Mouse (Mus musculus): ENCODE results near the gene Ankrd37.

The Ankrd37 gene

DNA sequence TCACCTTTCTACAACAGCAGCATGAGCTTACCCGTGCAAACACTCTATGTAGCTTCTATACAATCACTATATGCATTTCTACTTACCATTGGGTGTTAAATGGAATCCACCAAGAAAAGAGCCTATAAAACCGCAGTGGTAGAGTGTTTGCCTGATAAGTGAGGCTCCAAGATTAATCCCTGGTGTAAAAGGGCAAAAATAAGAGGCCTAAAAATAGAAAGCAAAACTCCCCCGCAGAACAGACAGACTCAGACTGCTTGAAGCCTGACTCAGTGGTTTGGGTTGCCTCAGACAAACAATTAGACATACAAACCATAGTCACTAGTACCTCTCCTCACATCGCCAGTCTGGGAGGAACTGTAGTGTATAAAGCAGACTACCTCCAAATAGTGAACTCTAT is at the start of gene Ankrd37:
TSS of gene Ankrd37 (minus strand) at position 112 of the 400 bp plus-strand sequence.
- no peak for DNase-seq (ENCODE audit: low spot score in 2 of 2)

DNA sequence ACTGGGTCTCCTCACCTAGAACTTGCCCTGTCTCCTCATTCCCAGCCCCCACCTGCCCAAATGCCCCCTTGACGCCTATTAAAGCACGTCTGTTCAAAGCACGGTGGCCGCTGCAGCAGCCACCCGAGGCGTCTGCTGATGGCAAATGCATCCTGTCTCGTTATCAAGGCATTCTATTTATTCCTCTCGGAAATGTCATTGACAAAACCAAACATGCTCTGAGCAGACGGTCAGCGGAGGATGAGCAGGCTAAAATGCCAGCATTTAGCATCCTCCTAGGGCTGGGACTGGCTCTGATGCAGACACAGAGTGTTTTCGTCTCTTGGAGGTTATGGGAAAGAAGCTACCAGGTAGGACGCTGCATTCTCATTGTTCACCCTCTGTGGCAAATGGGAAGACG is 34.8 kb upstream of the Ankrd37 start:
- DNase-seq (ENCODE audit: low spot score in 2 of 2): peak in 1 of 2 experiments; percentile 34

DNA sequence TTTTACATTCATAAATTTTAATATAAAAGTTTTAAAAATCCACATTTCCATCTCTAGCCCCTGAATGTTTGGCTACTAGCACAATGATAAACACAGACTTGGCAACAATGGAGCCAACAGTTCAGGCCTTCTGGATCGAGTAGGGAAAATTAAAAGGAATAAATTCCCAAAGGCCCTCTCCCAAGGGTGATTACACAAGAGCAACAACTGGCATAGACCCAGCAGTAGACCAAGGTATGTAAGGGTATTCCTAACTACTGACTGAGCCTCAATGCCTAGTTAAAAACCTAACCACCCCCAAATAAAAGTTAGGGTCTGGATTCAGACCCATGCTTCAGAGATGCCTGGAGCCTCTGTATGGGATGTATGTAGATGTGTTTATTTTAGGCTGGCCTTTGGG is 34.2 kb upstream of the Ankrd37 start:
- DNase-seq (ENCODE audit: low spot score in 2 of 2): no peak

DNA sequence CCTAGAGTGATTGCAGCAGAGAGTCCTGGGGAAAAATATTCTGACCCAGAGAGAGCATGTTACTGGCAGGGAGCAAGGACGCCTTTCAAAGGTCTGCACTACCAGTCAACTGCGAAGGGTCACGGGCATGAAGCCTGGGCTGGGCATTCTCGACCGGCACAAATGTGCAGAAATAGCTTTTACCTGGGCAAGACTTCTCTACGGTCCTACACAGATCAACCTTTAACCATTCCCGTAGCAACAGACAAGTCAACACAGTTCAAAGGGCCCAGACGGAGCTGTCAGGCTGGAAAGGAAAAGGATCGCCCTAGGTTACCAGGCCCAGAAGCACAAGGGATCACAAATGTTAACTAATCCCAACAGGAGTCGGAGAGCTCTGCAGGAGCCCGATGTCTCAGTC is 30.7 kb upstream of the Ankrd37 start:
- DNase-seq (ENCODE audit: low spot score in 2 of 2): no peak

DNA sequence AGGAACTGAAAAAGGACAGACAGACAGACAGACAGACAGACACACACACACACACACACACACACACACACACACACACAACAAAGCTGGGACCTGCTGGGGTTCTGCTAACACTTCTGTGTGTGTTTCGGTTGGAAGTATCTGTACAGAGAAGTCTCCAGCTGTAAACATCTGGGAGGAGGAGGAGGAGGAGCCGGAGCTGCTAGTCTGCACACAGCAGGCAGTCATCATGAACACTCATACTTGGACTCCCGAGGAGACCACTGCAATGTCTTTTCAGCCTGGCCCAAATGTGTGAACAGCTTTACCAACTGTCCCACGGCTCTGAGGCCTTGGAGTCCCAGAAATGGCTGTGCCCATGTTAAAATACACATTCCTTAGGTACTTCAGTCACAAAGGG is 18.9 kb upstream of the Ankrd37 start:
- DNase-seq (ENCODE audit: low spot score in 2 of 2): no peak

DNA sequence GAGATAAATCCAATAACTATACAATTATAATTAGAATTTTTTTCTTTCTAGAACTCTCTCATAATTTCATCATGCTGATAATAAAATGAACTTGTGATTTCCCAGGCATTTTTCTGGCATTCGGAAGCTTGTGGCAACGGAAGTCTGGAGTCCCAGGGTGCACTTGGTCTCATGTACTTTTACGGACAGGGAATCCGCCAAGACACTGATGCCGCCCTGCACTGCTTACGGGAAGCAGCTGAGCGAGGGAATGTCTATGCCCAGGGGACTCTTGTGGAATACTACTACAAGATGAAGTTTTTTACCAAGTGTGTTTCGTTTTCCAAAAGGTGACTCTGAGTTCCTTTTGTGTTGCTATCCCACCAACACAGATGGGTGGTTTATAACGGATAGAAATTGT is 17.3 kb upstream of the Ankrd37 start:
- no peak for DNase-seq (ENCODE audit: low spot score in 2 of 2)

DNA sequence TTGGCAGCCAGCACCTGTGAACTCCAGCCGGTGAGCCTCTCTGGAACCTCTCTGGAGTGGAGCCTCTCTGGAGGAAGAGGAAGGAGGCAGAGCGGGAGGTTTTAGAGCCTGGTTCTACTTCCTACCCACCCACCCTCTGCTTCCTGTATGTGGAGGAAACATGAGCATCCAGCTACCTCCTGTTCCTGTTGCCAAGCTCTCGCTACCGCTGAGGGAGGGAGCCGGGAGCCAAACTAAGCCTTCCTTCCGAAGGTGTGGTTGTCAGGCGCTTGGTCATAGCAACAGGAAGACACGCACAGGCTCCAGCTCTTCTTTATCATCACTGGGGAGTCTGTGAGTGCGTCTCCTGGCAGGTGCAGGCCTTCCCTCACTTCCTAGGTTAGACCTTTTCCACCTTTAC is 16.7 kb upstream of the Ankrd37 start:
- DNase-seq (ENCODE audit: low spot score in 2 of 2): no peak

DNA sequence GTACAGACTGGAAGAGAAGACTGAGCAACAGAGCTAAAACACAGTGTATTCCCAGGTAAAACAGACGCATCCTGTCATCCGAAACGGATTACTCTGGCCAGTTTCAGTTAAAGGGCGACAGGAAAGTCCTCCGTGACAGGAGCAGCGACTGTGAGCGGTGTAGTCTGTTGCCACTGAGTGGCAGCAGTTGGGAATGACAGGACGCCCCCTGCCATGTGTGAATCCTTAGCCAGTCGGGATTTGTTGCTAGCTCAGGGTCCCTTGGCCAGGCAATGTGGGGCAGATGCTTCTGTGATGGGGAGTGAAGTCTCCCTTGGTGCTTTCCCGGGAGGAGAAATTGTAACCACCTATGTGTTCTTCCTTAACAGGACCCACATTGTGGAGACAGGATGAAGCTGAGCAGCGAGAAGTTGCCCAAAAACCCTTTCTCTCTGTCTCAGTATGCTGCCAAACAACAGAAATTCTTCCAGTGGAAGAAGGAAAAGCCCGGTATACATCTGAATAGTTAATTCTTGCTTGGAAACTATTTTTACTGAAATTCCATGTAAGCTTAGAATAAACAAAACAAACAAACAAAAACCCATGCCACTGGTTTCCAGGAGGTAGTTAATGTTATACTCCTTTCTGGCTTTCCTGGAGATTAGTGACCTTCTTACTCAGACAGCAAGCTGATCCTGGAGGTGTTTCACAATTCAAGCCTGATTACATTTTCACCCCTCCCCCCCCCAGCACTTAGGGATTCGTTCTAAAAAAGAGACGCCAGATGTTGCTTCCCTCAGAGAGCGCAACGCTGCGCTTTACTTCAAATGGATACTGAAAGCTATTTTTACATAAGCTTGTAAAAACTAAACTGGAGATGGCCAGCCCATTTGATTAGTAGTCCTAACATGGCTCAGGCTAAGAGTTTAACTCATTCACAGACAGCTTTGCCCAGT is 5.5 kb upstream of the Ankrd37 start:
- no peak for DNase-seq (ENCODE audit: low spot score in 2 of 2)

DNA sequence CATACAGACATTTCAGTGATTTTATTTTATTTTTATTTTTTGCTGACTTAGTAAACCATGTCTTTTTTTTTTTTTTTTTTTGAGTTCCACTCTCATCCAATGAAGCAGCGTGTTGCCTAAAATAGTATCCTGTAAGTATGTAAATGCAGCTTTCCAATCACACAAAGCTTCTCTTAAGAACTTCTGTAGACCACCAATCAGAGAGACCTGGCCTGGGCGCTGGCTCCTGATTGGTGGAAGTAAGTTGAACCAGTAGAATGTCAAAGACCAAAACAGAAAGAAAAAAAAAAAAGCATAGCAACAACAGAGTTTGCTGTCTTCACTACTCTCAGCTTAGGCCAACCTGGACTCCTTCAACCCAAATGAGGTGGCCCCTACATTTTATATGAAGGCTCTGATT is 4.8 kb upstream of the Ankrd37 start:
- no peak for DNase-seq (ENCODE audit: low spot score in 2 of 2)

DNA sequence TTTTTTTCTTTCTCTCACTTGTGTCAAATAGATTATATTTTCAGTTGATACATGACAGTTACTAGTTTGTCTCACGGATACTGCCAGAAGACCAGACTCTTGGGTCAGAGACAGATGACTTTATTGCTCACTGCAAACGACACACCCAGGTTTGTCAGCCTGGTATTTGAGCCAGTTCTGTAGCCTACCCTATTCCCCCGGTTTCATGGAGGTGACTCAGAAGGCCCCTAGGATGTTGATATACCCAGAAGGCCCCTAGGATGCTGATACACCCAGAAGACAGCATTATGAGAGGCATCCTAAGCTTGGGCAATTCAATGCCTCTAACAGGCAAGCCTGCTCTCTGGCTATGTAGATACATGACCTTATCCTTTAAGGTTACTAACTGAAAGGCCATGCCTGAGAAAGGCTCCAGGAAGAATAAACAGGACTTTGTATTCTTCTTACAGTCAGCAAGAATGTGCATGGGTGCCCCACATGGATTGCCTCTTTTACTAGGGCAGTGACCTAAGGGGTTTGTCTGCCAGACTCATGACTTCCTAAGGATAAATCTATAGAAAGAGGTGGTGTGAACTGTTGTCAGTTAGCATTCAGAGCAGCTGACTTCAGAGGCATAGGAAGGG is 1.7 kb upstream of the Ankrd37 start:
- no peak for DNase-seq (ENCODE audit: low spot score in 2 of 2)

DNA sequence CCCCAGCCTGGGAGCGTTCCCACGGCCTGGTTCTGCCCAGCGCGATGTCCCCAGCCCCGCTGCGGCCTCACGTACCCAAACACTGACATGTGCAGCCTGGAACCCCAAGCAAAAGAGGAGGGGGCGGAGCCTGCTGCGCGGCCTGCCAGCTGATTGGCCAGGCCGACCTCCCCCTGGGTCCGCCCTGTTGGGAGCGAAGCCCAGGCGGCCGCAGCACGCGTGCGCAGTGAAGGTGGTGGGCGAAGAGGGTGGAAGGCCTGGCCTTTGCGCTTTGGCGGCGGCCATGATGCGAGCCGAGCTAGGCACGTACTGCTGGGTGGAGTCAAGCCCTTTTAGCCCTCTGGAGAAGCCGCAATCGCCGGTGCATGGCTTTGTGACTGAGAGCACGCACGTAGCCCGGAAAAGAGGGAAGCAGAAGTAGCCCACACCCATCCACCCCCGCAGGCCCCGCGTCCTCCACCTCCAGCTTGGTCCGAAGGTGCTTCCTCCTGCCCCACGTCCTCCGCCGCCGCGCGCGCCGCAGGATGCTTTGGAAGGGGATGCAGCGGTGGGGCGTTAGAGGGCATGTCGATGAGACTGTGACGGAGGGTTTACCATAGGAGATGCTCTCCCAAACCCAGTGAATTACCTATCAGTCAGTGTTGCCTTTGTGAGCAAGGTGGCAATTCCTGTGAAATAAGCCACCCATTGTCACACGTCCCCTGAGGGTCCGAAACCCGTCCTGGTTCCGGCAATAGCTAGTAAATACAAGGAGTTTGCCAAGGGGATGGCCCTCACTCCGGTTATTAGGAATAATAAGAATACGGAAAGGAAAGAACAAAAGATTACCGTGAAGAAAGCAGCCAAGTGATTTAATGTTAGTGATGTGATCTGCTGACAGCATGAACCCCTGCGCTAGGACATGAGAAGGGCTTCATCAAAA is 5.5 kb downstream of the Ankrd37 start:
- DNase-seq (ENCODE audit: low spot score in 2 of 2): peak; percentile 95 to 98

DNA sequence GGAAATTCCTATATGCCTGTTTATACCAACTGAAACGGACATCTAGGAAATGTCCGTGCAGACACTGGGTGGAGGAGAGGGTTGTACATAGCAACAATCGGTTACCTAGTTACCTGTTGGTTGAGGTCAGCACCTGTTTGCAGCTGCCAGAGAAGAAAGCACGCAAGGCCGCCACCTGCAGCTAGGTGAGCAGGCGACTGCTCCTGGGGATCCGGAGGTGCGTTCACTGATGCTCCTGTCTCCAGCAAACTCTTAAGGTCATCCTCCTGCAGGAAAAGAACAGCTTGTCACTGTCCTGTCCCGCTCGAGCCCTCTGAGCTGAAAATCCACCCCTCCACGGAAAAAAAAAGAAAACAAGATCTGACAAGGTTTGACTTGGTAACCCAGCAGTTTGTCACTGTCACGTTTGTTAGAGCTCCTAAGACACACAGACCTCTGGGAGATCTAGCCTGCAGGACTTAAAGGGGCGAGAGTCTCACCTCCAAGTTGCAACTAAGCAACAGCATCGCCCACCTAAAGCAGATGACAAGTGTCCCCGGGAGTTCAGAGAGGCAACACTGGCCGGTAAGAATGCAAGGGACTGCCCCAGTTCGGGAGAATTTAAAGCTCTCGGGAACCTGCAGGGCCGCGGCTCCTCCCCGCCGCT is 6.2 kb downstream of the Ankrd37 start, which contains the start of gene Lrp2bp:
TSS of gene Lrp2bp (plus strand) at position 166 of the 646 bp plus-strand sequence.
- DNase-seq (ENCODE audit: low spot score in 2 of 2): no peak

DNA sequence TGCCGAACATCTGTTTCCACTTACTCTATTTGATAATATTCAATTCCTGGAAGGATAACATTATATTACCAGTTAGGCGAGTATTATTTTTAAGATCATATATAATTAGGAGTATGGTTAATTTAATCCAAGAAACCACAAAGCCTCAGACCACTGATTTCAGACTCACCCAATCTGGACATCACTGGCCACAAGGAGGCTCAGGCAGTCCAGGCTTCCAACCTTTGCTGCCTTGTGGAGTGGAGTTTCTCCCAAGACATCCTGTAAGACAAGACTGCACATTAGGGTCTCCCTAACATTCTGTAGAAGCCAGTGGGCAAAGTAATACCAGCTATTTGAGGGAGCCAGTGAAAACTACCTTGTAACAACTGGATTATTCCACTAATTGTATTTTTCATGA is 7.3 kb downstream of the Ankrd37 start:
- DNase-seq (ENCODE audit: low spot score in 2 of 2): no peak

DNA sequence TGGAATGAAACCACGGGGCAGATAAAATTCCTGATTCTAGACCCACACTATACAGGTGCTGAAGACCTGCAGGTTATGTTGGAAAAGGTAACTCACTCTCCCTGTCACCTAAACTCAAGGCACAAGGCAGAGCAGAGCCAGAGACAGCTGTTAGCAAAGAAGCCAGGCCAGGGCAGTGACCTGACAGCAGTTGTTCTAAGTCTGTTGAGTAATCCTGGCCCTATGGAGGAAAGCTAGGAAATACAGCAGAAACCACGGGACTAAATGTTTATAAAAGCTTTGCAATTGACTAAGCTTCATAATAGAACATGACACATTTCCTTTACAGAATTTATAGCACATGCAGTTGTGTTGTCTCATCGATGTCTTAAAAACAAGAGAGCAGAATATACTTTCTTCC is 9.9 kb downstream of the Ankrd37 start:
- no peak for DNase-seq (ENCODE audit: low spot score in 2 of 2)

DNA sequence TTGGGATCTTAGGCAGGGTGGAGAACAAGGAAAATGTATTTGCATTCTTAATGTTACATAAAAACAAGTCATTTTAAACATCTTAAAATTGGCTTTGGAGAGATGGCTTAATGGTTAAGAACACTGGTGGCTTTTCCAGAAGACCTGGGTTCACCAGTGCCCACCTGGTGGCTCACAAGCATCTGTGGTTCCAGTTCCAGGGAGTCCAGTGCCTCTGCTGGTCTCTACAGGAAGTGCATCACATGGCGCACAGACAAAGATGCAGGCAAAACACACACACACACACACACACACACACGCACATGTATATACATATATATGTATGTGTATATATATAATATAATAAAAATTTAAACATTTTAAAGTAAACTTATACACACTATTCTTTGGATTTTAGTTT is 11.4 kb downstream of the Ankrd37 start:
- no peak for DNase-seq (ENCODE audit: low spot score in 2 of 2)

DNA sequence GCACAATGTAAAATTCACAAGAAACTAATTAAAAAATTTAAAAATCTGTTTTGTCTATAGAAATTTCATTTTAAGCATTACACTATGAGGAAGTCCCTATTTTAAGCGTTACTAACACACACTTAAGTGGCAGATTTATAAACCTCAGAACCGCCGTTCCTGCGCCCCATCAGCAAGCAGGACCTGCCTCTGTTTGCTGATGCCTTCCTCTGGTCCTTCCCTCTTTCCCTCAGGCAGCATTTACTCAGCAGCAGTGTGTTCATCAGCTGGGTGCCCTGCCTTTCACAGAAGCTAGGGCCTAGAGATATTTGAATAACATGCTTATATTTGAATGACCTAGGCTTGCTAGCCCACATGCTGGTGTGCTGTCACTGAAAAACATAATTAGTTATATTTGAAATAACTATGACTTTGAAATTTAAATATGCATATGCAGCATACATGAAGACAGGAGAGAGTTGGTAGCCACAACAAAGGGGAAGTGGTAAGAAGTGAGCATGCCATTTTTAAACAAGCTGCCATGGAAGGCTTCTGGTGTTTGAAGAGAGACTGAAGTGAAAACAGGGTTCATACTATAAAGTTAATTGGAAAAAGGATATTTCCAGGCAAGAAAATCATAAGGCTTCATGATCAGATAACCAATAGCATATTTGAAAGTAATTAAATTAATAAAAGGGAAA is 14.7 kb downstream of the Ankrd37 start:
- no peak for DNase-seq (ENCODE audit: low spot score in 2 of 2)

DNA sequence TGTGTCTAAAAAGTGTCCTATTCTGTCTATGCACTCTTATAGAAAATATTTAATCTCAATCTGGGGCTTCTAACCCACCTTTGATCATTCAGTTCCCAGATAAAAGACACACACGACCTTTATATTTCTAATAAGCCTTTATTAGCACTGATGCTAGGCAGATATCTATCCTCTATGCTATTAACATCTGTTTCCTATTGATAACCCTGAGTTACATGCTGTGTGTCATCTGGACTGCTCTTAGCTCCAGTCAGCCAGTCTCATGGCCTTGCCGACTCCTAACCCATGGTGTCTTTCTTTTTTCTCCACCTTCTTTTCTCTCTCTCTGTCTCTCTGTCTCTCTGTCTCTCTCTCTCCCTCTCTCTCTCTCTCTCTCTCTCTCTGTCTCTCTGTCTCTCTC is 17.3 kb downstream of the Ankrd37 start:
- DNase-seq (ENCODE audit: low spot score in 2 of 2): no peak

DNA sequence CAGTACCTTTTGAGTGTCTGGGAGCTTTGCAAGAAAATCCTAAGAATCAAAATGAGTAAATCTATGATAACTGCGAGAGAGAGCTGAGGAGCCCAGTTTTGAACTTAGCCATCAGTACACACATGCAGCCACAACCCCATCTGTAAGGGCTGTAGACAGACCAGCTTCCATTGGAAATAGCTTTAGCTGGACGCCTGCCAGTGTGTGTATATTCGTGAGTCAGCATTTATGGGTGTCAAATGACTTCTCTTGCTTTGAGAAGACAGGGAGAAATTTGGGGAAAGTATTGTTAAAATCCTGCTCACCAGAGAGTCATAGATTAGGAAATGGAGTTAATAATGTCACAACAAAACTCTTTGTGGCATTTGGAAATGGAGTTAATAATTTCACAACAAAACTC is 18.8 kb downstream of the Ankrd37 start:
- no peak for DNase-seq (ENCODE audit: low spot score in 2 of 2)

DNA sequence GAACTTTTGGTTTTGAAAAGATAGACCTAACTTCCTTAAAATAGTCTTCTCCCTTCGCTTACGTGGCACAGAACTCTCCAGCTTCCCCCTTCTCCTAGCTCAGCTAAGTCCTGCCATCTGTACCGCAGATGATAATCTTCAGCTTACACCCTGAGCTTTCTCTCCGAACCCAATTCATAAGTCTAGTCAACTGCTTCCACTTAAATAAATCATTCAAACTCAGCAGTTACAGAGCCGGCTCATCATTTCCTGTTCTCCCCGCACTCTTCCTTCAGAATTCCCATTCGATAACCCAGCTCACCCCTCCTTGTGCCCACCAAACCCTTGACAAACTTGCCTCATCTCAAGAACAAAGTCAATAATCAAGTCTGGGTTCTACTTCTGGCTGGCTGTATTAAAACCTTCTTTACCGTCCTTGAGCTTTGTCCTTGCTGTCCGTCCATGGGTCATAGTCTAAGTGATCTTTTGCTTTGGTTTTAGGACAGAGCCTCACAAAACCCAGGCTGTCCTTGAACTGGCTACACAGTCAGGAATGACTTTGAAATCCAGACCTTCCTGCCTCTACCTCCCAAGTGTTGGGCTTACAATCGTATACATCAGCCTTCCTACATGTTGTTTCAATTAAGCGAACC is 29.6 kb downstream of the Ankrd37 start:
- no peak for DNase-seq (ENCODE audit: low spot score in 2 of 2)

DNA sequence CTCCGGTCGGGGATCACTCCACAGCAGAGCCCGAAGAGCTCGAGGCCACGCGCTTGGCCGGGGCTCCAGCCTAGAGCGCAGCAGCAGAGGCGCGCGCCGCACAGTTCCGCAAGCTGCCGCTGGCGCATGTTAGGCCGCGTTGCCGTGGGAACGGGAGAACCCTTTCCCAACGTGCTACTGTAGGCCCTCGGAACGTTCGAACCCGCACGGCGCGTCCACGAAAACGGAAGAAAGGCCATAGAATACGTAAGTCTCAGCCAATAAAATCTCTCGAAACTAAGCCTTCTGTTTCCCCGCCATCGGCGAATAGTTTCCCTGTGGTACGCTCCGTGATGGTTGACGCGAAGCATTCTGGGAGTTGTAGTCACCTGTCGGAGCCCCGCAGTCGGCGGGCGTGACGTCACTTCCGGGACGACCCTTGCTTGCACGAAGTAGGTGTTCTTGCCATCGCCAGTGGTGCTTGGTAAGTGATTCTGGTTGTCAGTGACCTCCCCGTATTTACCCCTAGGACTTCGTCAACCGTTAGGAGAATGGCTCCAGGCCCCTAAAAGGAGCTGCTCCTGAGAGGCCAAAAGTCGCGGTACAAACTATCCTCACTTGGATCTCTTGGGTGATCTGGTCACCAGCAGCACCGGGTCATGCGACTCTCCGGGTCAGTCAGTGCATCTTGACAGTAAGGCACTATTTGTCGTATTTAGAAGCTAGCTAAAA is 30.2 kb downstream of the Ankrd37 start, which contains the start of the genes 1700029J07Rik and Ufsp2:
TSS of gene 1700029J07Rik (minus strand) at position 127 of the 711 bp plus-strand sequence.
TSS of gene Ufsp2 (plus strand) at position 403 of the 711 bp plus-strand sequence.
- peak; percentile 98 to 99 for DNase-seq (ENCODE audit: low spot score in 2 of 2)

Measured in left cerebral cortex, adult 9 months (tissue).